Mouse (Mus musculus): Measurements from ENCODE around the gene Xpa. TPM values are rescaled to one million over a fixed set of nuclear protein-coding genes. Genes with fewer than 3 reads are reported as not detected.
"Not testable (repeated sequence)": the region's sequence is repeated elsewhere in the genome, so short reads cannot be mapped to it uniquely, and the experiment has no call there.

Xpa gene
- polyA plus RNA-seq (2012), result 2.7 and 3.4 TPM in 2 replicates

- Histone ChIP-seq H3K4me1 (ENCODE audit: control insufficient read depth) (peaks cover 39% of the 10 kb centered on the region), H3K36me3 (ENCODE audit: control insufficient read depth) (peaks cover 4% of the 10 kb centered on the region)
- TF ChIP-seq TAL1 (IDR thresholded peaks at IDR 0.05; ENCODE audit: low read length) (no peak), GATA1 (IDR thresholded peaks at IDR 0.05; ENCODE audit: low read length) (no peak)
Measured at GRCm38 (mm10) chr4:46195781-46196487, at the start of gene Xpa. Gene Xpa (minus strand): TSS chr4:46196311.

GRCm38 (mm10) chr4:46235871-46236270, 39.8 kb upstream of the Xpa start:
- Histone ChIP-seq H3K4me1 (ENCODE audit: control insufficient read depth) (no peaks in the 10 kb centered on the region), H3K4me3 (replicated peaks) (no peak overlapping the region), H3K9me3 (ENCODE audit: control insufficient read depth, low read length) (no peaks in the 10 kb centered on the region), H3K36me3 (ENCODE audit: control insufficient read depth) (no peaks in the 10 kb centered on the region), H3K27me3 (ENCODE audit: control insufficient read depth) (no peaks in the 10 kb centered on the region)
- TF ChIP-seq GATA1 (IDR thresholded peaks at IDR 0.05; ENCODE audit: low read length), result no peak
- no peak for TF ChIP-seq TAL1 (IDR thresholded peaks at IDR 0.05; ENCODE audit: low read length)

More at GRCm38 (mm10) chr4:46195781-46196487, at the start of gene Xpa:
- Histone ChIP-seq H3K9me3 (ENCODE audit: control insufficient read depth, low read length) (no peaks in the 10 kb centered on the region), H3K4me3 (replicated peaks) (peak within 1 kb of the TSS; percentile 90), H3K27me3 (ENCODE audit: control insufficient read depth) (peaks cover 17% of the 10 kb centered on the region)

GRCm38 (mm10) chr4:46234739-46235138, 38.6 kb upstream of the Xpa start:
- Histone ChIP-seq H3K4me3 (replicated peaks) (no peak overlapping the region), H3K36me3 (ENCODE audit: control insufficient read depth) (no peaks in the 10 kb centered on the region), H3K9me3 (ENCODE audit: control insufficient read depth, low read length) (no peaks in the 10 kb centered on the region), H3K27me3 (ENCODE audit: control insufficient read depth) (no peaks in the 10 kb centered on the region), H3K4me1 (ENCODE audit: control insufficient read depth) (no peaks in the 10 kb centered on the region)
- TF ChIP-seq TAL1 (IDR thresholded peaks at IDR 0.05; ENCODE audit: low read length), result no peak
- no peak for TF ChIP-seq GATA1 (IDR thresholded peaks at IDR 0.05; ENCODE audit: low read length)

- TF ChIP-seq GATA1 (IDR thresholded peaks at IDR 0.05; ENCODE audit: low read length) (no peak), TAL1 (IDR thresholded peaks at IDR 0.05; ENCODE audit: low read length) (no peak)
- no peaks in the 10 kb centered on the region for H3K36me3 ChIP-seq (ENCODE audit: control insufficient read depth)
- no peak overlapping the region for H3K4me3 ChIP-seq (replicated peaks)
- no peaks in the 10 kb centered on the region for H3K4me1 ChIP-seq (ENCODE audit: control insufficient read depth)
- no peaks in the 10 kb centered on the region; the same call in 1 of the 2 replicates for H3K27me3 ChIP-seq (ENCODE audit: control insufficient read depth)
- H3K9me3 ChIP-seq (ENCODE audit: control insufficient read depth, low read length), result no peaks in the 10 kb centered on the region
Measured at GRCm38 (mm10) chr4:46226972-46227535, 30.9 kb upstream of the Xpa start.

GRCm38 (mm10) chr4:46221090-46221489, 25.0 kb upstream of the Xpa start:
- TF ChIP-seq GATA1 (IDR thresholded peaks at IDR 0.05; ENCODE audit: low read length) (no peak), TAL1 (IDR thresholded peaks at IDR 0.05; ENCODE audit: low read length) (no peak)
- Histone ChIP-seq H3K9me3 (ENCODE audit: control insufficient read depth, low read length) (no peaks in the 10 kb centered on the region), H3K36me3 (ENCODE audit: control insufficient read depth) (no peaks in the 10 kb centered on the region), H3K4me1 (ENCODE audit: control insufficient read depth) (no peaks in the 10 kb centered on the region), H3K27me3 (ENCODE audit: control insufficient read depth) (no peaks in the 10 kb centered on the region), H3K4me3 (replicated peaks) (no peak overlapping the region)

- Histone ChIP-seq H3K36me3 (ENCODE audit: control insufficient read depth) (no peaks in the 10 kb centered on the region), H3K27me3 (ENCODE audit: control insufficient read depth) (peaks cover 50% of the 10 kb centered on the region), H3K9me3 (ENCODE audit: control insufficient read depth, low read length) (peaks cover 6% of the 10 kb centered on the region), H3K4me3 (replicated peaks) (no peak overlapping the region), H3K4me1 (ENCODE audit: control insufficient read depth) (peaks cover 8% of the 10 kb centered on the region)
- TF ChIP-seq TAL1 (IDR thresholded peaks at IDR 0.05; ENCODE audit: low read length) (no peak), GATA1 (IDR thresholded peaks at IDR 0.05; ENCODE audit: low read length) (no peak)
Measured at GRCm38 (mm10) chr4:46202562-46203126, 6.5 kb upstream of the Xpa start.

- Histone ChIP-seq H3K4me3 (replicated peaks) (no peak overlapping the region), H3K4me1 (ENCODE audit: control insufficient read depth) (peaks cover 13% of the 10 kb centered on the region), H3K27me3 (ENCODE audit: control insufficient read depth) (peaks cover 50% of the 10 kb centered on the region), H3K9me3 (ENCODE audit: control insufficient read depth, low read length) (peaks cover 2% of the 10 kb centered on the region), H3K36me3 (ENCODE audit: control insufficient read depth) (no peaks in the 10 kb centered on the region)
- TF ChIP-seq GATA1 (IDR thresholded peaks at IDR 0.05; ENCODE audit: low read length) (no peak), TAL1 (IDR thresholded peaks at IDR 0.05; ENCODE audit: low read length) (no peak)
Measured at GRCm38 (mm10) chr4:46201834-46202561, 5.9 kb upstream of the Xpa start.

- H3K4me3 ChIP-seq (replicated peaks), result no peak overlapping the region
- no peaks in the 10 kb centered on the region for H3K36me3 ChIP-seq (ENCODE audit: control insufficient read depth)
- peaks cover 39% of the 10 kb centered on the region for H3K4me1 ChIP-seq (ENCODE audit: control insufficient read depth)
- TF ChIP-seq TAL1 (IDR thresholded peaks at IDR 0.05; ENCODE audit: low read length), result no peak
- 0 out of 2 replicates have a peak, but pooled peaks have one; percentile 10 for TF ChIP-seq GATA1 (IDR thresholded peaks at IDR 0.05; ENCODE audit: low read length)
- H3K27me3 ChIP-seq (ENCODE audit: control insufficient read depth), result peaks cover 35% of the 10 kb centered on the region
- no peaks in the 10 kb centered on the region for H3K9me3 ChIP-seq (ENCODE audit: control insufficient read depth, low read length)
Measured at GRCm38 (mm10) chr4:46198064-46198463, 2.0 kb upstream of the Xpa start.

- TF ChIP-seq TAL1 (IDR thresholded peaks at IDR 0.05; ENCODE audit: low read length), result no peak
- no peak for TF ChIP-seq GATA1 (IDR thresholded peaks at IDR 0.05; ENCODE audit: low read length)
- Histone ChIP-seq H3K36me3 (ENCODE audit: control insufficient read depth) (no peaks in the 10 kb centered on the region), H3K4me1 (ENCODE audit: control insufficient read depth) (peaks cover 39% of the 10 kb centered on the region)
Measured at GRCm38 (mm10) chr4:46196513-46196912, 402 bp upstream of the Xpa start.

GRCm38 (mm10) chr4:46192011-46192410, 4.1 kb downstream of the Xpa start:
- H3K9me3 ChIP-seq (ENCODE audit: control insufficient read depth, low read length), result not testable (repeated sequence)
- Histone ChIP-seq H3K36me3 (ENCODE audit: control insufficient read depth) (peaks cover 30% of the 10 kb centered on the region), H3K4me1 (ENCODE audit: control insufficient read depth) (peaks cover 27% of the 10 kb centered on the region)

More at GRCm38 (mm10) chr4:46196513-46196912, 402 bp upstream of the Xpa start:
- no peaks in the 10 kb centered on the region for H3K9me3 ChIP-seq (ENCODE audit: control insufficient read depth, low read length)
- peak overlapping the region; percentile 90 for H3K4me3 ChIP-seq (replicated peaks)
- peaks cover 21% of the 10 kb centered on the region for H3K27me3 ChIP-seq (ENCODE audit: control insufficient read depth)

More at GRCm38 (mm10) chr4:46192011-46192410, 4.1 kb downstream of the Xpa start:
- H3K4me3 ChIP-seq (replicated peaks); H3K27me3 ChIP-seq (ENCODE audit: control insufficient read depth): not testable (repeated sequence)
